Mouse (Mus musculus) midbrain, postnatal 0 days (tissue): Measurements from ENCODE around the gene Fam107a. TPM values are rescaled to one million over a fixed set of nuclear protein-coding genes. Genes with fewer than 3 reads are reported as not detected.

Experiments
- ATAC-seq: fragments of 200-750 bp; cut with Nextera tagmentation; 2 replicates; pipeline ENCODE4 v1.8.0; 2017; ENCODE audit warnings: moderate number of reproducible peaks, mild to moderate bottlenecking, moderate TSS enrichment, moderate library complexity; ENCODE audit not compliant: low FRiP score
- DNase-seq: peaks from one replicate; pipeline ENCODE4 v3.0.0-alpha.2; 2015; ENCODE audit warnings: low spot score
- H3K27ac ChIP-seq: fragments of 300-500 bp; sonication (generic); 2 replicates; pipeline ENCODE4 v1.5.1; 2014; ENCODE audit warnings: low read depth, mild to moderate bottlenecking, low read length, mixed read lengths
- H3K27me3 ChIP-seq: fragments of 300-500 bp; sonication (generic); 2 replicates; pipeline ENCODE4 v1.6.1; 2014; ENCODE audit warnings: low read length, control low read depth, mixed read lengths; ENCODE audit not compliant: insufficient read depth
- H3K36me3 ChIP-seq: fragments of 300-500 bp; sonication (generic); 2 replicates; pipeline ENCODE4 v1.6.1; 2014; ENCODE audit warnings: low read length, control low read depth, mixed read lengths; ENCODE audit not compliant: insufficient read depth
- H3K4me1 ChIP-seq: fragments of 300-500 bp; sonication (generic); 2 replicates; pipeline ENCODE4 v1.6.1; 2014; ENCODE audit warnings: mild to moderate bottlenecking, control low read depth, antibody characterized with exemption, low read length, mixed read lengths; ENCODE audit not compliant: insufficient read depth
- H3K4me2 ChIP-seq: fragments of 300-500 bp; sonication (generic); 2 replicates; pipeline ENCODE4 v1.6.1; 2014; ENCODE audit warnings: low read depth, mild to moderate bottlenecking, low read length, mixed read lengths; ENCODE audit not compliant: poor library complexity, severe bottlenecking
- H3K4me3 ChIP-seq: fragments of 300-500 bp; sonication (generic); 2 replicates; pipeline ENCODE4 v1.5.1; 2014; ENCODE audit warnings: low read depth, mild to moderate bottlenecking, low read length, moderate library complexity
- H3K9ac ChIP-seq: fragments of 300-500 bp; sonication (generic); replicated peaks from 2 replicates; pipeline ENCODE4 v1.6.1; 2014; ENCODE audit warnings: mild to moderate bottlenecking, low read length, moderate library complexity, mixed read lengths; ENCODE audit not compliant: poor library complexity, severe bottlenecking
- H3K9me3 ChIP-seq: fragments of 300-500 bp; sonication (generic); 2 replicates; pipeline ENCODE4 v1.6.1; 2016; ENCODE audit warnings: low read length, control low read depth
- CTCF ChIP-seq: IDR thresholded peaks from 2 replicates; pipeline ENCODE4 v1.5.1; 2016; ENCODE audit warnings: antibody characterized with exemption, mild to moderate bottlenecking
- WGBS: fragments of 180-500 bp; shearing (Covaris S2); extraction: QIAGEN DNeasy Blood & Tissue Kit; methylation state at CpG from one replicate; pipeline ENCODE4 v1.1.7; 2014; 5-methylcytosine and 5-hydroxymethylcytosine counted together
- polyA plus RNA-seq: library from polyadenylated mRNA; unstranded; fragments of >200 nt; fragmentation: Nextera tagmentation; extraction: Ambion mirVana; gene quantifications from 2 replicates; pipeline ENCODE4 v1.2.1, GENCODE M21; 2015
- total RNA-seq: library from RNA; depleted of rRNA; stranded (reverse); fragments of >200 nt; gene quantifications from 2 replicates; pipeline ENCODE4 v1.2.3, GENCODE M21; 2014

The Fam107a gene
- total and polyA plus RNA-seq, 2 experiments from 2014 or later: 1.4 to 14.6 TPM

DNA sequence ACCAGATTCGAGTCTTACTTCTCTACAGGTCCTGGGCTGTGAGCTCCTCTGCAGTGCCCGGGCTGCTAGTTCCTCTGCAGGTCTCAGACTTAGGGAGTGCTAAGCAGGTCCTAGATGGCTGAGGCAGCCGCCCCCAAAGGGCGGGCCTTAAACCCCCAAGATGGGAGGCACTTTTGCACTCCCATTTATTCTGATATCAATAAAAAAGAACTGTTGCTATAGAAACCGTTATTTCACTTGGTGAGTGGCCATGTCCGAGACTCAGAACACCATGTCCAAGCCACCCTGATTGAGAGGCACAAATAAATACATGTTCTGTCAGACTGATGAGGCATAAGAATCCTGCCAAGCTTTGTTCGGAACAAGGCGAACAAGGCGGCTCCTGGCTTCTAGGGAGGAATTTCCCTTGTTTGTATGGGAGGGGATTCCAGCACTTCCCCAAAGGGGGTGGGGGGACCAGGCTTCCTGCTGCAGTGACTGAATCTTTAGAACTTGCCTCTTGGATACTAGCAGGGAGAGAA, 8.1 kb downstream of the Fam107a start:
- H3K9me3 ChIP-seq: no peaks in the 10 kb centered on the region
- no peaks in the 10 kb centered on the region for H3K27me3 ChIP-seq
- 11% methylated on average over 9 of the region's 9 CpGs for WGBS
- H3K4me2 ChIP-seq: peak overlapping the region; percentile 24
- no peak overlapping the region for H3K9ac ChIP-seq
- DNase-seq: peak; percentile 41
- no peaks in the 10 kb centered on the region for H3K36me3 ChIP-seq
- no peak overlapping the region for H3K4me3 ChIP-seq
- peak; percentile 64 for ATAC-seq
- TF ChIP-seq CTCF: no peak
- 0 out of 2 replicates have a peak overlapping the region, but pooled peaks have one; percentile 26 for H3K27ac ChIP-seq
- H3K4me1 ChIP-seq: peaks cover 11% of the 10 kb centered on the region

DNA sequence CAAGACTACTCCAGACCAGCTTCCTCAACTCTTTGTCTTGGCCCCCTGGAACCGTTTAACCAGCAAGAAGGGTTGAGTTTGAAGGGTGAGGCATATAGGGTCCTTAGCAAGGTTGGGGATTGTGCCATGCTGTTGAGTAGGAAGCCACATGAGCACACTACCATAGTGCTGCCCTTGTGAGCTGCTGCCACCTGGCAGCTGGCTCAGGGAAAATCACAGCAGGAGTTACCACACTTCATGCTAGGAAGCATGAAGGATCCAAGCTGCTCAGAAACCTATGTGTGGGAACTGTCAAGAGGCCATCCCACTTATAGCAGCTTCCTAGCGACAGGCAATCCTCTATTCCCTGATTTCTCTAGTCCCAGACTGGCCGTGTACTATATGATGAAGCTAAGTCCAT, 9.2 kb downstream of the Fam107a start:
- Histone ChIP-seq H3K4me3 (no peak overlapping the region), H3K27ac (no peak overlapping the region), H3K9me3 (no peaks in the 10 kb centered on the region), H3K36me3 (no peaks in the 10 kb centered on the region), H3K4me1 (peaks cover 11% of the 10 kb centered on the region), H3K4me2 (no peak overlapping the region), H3K27me3 (no peaks in the 10 kb centered on the region), H3K9ac (no peak overlapping the region)
- DNase-seq (no peak), ATAC-seq (no peak)
- WGBS: 79% methylated on average over 3 of the region's 3 CpGs
- TF ChIP-seq CTCF: peak; percentile 33; the same call in 1 of the 2 replicates

GRCm38 (mm10) chr14:8306884-8307283, 10.9 kb downstream of the Fam107a start:
- TF ChIP-seq CTCF: no peak
- H3K4me2 ChIP-seq: no peak overlapping the region

GRCm38 (mm10) chr14:8305014-8305413, 12.8 kb downstream of the Fam107a start:
- Histone ChIP-seq H3K9me3 (no peaks in the 10 kb centered on the region), H3K27me3 (no peaks in the 10 kb centered on the region), H3K4me1 (peaks cover 7% of the 10 kb centered on the region), H3K9ac (no peak overlapping the region), H3K36me3 (no peaks in the 10 kb centered on the region), H3K4me2 (no peak overlapping the region), H3K4me3 (no peak overlapping the region), H3K27ac (no peak overlapping the region)
- ATAC-seq (no peak), DNase-seq (no peak)
- no peak for TF ChIP-seq CTCF
- 59% methylated on average over 3 of the region's 3 CpGs for WGBS

More at GRCm38 (mm10) chr14:8306884-8307283, 10.9 kb downstream of the Fam107a start:
- no peak for DNase-seq
- 78% methylated on average over 6 of the region's 6 CpGs for WGBS
- H3K36me3 ChIP-seq: no peaks in the 10 kb centered on the region
- H3K27ac ChIP-seq: no peak overlapping the region
- peaks cover 11% of the 10 kb centered on the region for H3K4me1 ChIP-seq
- no peaks in the 10 kb centered on the region for H3K27me3 ChIP-seq
- ATAC-seq: no peak
- no peak overlapping the region for H3K4me3 ChIP-seq
- no peak overlapping the region for H3K9ac ChIP-seq
- H3K9me3 ChIP-seq: no peaks in the 10 kb centered on the region

DNA sequence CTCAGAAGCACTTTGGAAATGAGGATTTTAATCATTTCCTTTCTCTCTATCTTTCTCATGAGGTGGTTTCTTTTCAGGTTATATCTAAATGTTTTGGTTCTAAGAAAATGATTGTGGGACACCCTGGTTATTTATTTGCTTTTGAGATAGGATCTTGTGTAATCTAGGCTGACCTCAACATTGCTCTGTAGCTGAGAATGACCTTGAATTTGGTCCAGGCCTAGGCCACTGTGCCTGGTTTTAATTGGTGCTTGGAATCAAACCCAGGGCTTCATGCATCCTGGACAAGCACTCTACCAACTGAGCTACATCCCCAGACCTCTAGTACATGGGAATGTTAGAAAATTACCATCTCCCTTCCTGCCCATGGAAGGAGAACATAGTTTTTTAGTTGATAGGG, 13.7 kb downstream of the Fam107a start:
- no peak for TF ChIP-seq CTCF
- no peak for ATAC-seq
- no peak overlapping the region for H3K4me3 ChIP-seq

DNA sequence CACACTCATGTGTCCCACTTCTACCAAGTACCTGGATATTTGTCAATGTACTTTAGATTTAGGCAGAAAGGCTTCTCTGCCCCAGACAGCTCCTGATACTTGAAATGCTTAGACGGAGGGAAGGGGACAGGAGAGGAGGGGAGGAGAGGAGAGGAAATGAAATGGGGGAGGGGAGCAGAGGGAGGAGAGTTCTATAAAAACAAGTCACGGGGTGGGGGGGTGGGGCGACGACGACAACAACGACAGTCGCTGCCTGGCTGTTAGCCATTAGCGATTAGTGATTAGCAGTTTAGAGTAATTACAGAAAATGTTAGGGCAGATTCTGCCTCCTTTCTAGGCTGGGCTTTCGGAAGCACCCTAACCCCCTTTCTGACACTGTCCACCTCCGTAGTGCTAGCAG, 15.1 kb downstream of the Fam107a start:
- Histone ChIP-seq H3K4me2 (no peak overlapping the region), H3K27ac (no peak overlapping the region), H3K27me3 (no peaks in the 10 kb centered on the region), H3K4me1 (no peaks in the 10 kb centered on the region), H3K9ac (no peak overlapping the region), H3K9me3 (no peaks in the 10 kb centered on the region), H3K4me3 (no peak overlapping the region), H3K36me3 (no peaks in the 10 kb centered on the region)
- ATAC-seq (no peak), DNase-seq (no peak)
- no peak for TF ChIP-seq CTCF
- WGBS: 32% methylated on average over 10 of the region's 10 CpGs

More for the DNA sequence above, 13.7 kb downstream of the Fam107a start:
- no peak overlapping the region for H3K4me2 ChIP-seq
- no peak overlapping the region for H3K27ac ChIP-seq
- no peaks in the 10 kb centered on the region for H3K27me3 ChIP-seq
- no peak overlapping the region for H3K9ac ChIP-seq
- no peaks in the 10 kb centered on the region for H3K36me3 ChIP-seq
- H3K4me1 ChIP-seq: no peaks in the 10 kb centered on the region
- no peaks in the 10 kb centered on the region for H3K9me3 ChIP-seq
- DNase-seq: no peak
